Mouse (Mus musculus) spleen, postnatal 14 days (tissue): ENCODE results near the gene Aprt.

Experiments used
- DNase-seq, 2 experiments: peaks; one replicate each; pipeline ENCODE4 v3.0.0; 2021 to 2022; ENCODE audit warnings: low spot score in 2 of 2

Gene Aprt

GRCm38 (mm10) chr8:122564363-122565352 lies 12.1 kb downstream of the Aprt start:
- no peak for DNase-seq

DNA sequence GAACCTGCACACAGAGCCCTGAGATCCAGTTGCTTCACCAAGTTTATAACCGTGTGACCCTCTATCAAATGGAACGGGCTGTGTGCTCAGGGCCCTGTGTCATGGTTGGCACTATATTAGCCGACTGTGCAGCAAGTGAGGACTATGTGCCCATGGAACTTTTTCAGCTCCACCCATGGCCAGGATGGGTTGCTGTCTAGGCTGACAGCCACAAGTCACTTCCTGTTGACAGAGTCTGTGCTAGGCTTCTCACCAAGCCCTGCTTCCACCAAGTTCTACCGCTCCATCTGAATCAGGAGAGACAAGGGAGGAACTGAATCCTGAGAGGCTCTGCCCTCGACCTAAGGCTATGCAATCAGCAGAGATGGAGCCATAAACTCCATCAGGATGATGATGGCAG lies 15.5 kb downstream of the Aprt start:
- DNase-seq = no peak

DNA sequence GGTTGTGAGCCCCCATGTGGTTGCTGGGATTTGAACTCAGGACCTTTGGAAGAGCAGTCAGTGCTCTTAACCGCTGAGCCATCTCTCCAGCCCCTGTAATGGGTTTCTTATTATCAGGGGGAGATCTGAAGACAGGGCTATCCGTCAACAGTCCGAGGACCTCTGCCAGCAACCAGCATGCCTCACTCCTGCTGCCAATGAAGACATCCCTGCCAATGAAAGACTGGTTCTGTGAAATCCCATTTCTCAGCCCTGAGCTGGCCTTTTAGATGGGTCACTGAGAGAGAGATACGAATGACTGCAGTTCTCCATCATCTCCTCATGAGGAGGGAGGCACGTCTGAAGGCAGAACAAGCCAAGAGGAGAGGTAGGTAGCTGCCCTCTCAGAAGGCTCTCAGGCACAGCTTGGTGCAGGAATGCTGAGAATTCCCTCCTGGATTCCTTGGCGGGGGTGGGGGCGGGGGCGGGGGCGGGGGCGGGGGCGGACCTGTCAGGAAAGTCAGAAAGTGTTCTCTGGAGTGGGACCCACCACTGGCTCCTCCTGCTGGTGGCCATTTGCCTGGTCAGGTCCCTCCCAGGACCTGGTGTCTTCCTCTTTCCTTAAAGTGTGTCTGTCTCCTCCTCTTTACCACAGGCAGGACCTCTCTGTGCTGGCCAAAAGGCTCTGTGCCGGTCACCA lies 17.9 kb downstream of the Aprt start:
- DNase-seq = no peak

DNA sequence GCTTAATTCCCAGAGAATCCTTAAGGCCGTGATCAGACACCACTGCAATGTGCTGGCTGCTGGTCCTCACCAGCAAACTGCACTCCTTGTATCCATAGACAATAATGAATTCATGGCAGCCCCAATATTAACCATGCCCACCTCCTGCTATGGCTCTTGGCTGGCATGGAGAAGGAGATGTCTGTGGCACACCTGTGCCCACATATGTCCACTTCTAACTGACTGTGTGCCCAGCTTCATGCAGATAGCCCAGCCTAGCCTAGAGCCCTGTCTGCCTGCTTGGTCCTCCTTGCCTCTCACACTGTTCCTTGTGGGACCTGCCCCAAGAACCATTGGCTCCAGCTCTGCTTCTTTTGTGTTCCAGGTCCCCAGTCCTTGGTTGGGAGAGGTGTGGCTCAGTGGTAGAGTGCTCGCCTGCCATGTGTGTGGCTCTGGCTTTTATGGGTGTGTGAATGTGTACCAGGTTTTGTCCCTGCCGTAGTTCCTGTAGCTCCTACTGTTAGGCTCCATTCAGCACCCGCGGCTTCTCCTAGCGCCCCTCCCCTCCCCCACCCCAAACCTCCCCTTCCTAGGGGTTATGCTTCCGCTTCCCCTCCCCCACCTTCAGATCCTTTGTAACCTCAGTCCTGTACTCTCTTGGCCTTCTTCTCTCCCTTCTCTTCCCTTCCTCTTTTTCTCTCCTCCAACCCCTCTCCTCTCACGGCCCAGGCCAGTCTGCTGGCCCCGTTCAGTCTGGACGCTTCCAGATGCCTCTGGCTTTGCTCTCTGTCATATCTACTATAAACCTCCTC lies 19.3 kb downstream of the Aprt start:
- no peak for DNase-seq

DNA sequence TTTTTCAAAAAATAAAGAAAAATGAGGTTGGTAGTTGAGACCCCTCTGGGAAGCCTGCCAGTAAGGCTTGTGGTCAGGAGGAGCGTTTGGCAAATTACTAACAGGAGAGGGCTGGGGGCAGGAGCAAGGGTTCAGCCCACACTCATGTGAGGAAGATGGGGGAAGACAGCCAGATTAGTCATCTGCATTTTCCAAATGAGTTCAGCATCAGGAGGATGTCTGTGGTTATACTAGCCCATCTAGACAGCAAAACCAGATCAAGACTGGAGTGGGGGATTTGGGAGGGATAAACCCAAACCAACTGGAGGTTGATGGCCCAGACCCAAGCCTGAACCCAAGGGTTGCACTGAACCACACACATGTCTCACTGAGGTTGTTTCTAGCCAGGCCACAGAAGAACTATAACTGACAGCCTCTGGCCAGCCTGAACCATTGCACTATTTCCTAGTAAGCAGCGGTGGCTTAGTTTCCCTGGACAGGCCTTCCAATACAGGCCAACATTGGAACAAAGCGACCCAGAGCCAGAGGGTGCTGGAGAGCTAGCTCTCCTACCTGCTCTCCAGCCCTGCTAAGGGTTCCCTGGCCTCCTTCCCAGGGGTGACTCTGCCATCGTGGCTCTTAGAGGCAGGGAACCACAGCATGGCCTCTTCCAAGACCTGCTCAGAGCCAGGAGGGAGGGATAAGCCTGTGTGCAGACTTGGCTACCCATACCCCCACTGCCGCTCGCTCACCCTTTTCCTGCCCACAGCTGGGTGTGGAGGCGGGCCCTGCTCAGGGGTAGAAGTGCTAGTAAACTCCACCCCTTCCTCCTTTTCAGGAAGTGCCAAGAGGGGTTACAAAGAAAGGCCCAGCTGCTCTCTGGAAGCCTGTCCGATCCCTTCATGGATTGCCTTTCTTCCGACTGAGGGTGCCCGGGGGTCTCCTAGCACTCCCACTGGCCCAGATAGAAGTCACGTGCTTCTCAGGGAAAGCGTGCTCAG lies 20.4 kb downstream of the Aprt start:
- peak; percentile 51 to 66 for DNase-seq

DNA sequence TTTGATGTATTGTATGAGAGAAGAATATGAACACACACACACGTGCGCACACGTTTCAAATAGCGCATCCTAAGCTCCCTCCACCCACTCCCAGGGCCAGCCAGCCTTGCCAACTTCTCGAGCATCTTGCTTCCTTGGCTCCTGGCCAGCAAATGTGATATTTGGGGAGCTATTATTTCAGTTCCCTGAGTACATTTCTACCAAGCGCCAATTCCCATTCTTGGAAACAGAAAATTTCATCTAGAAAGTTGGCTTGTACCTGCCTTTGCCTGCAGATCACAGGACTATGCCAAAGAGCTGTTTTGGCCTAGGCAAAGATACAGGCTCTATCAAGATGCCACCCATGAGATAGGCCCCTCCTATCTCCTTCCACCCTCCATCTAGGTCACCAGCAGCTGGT lies 21.9 kb downstream of the Aprt start:
- no peak for DNase-seq

DNA sequence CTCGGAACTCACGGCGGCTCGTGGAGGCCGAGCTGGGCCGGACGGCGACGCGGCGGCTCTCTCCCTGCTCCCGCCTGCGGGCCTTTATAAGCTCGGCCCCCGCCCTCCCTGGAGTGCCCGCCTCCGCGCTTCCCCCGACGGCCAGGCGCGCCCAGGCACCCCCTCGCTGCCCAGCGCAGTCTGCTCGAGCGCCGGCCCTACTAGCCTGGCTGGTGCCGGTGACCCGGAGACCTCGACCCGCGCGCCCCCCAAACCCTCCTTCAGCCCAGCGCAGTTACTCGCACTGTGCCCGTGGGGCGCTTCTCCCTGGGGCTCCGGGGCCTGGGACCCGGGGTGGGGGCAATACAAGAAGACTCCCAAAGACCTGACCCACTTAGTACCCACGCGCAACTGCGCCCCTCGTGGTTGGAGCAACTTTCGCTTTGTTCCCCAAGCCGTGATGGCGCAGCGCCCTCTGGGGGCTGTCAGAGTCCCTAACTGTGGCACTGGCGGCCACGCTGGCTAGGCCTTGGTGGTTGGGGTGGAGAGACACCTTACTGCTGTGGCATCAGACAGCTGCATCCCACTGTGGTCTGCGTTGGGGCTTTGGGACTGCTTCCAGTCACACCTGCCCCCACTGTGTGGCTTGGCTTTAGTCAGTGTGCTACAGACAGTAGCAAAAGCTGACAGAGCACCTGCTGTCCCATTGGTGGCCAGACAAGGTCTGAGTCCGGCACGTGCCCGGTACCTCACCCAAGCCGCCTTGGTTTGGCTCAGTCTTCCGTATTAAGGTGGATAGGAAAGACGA lies 25.3 kb downstream of the Aprt start, which contains the start of gene Piezo1:
TSS of gene Piezo1 (minus strand) at position 65 of the 787 bp plus-strand sequence.
- peak; percentile 92 to 96 for DNase-seq

DNA sequence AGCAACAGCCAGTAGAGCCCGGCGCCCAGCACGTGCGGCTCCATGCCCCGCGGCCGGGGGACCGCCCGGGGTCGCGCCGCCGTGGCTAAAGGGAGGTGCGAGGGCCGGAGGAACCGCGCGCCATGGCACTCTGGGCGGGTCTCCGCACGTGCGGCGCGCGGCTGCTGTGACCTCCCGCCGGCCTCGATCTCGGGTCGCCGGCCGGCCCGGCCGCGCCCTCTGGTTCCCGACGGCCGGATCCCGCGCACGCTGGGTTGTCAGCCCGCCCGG lies 25.8 kb downstream of the Aprt start:
- no peak for DNase-seq

GRCm38 (mm10) chr8:122550234-122550994 lies 26.3 kb downstream of the Aprt start:
- peak in 1 of 2 experiments; percentile 39 for DNase-seq

GRCm38 (mm10) chr8:122548891-122549439 lies 27.7 kb downstream of the Aprt start:
- DNase-seq = no peak

DNA sequence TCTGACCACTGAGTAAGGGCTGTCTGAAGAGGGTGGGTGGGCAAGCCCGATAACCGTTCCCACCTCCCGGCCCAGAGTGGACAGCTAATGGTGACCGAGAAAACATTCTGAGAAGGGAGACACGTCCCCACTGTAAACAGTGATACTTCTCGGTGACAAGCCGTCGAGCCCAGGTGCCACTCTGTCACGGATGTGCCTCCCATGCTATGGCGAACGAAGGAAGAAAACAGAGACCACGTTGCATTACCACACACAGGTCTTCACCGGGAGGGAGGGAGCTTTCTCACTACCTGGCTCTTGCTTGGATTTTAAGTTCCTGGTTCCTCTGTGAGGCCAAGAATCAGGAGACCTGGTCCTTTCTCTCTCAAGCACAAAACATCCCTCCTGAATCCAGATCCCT lies 28.4 kb downstream of the Aprt start:
- DNase-seq = no peak

DNA sequence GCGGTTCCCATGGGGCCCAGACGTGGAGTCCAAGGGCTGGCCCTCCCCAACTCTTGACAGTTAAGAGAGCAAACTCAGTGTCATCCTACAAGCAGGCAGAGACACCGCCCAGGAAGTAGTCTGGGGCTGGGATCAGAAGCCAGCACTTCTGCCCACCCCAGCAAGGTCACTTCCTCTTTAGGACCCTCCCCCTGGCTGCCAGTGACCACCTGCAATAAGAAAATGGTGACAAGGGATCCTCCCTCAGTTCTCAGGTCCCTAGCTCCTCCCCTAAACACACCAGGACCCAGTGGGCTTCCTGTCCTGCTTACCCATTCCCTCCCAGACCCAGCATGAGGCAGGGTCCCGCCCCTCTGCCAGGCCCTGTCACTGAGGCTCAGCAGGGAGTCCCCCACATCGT lies 28.9 kb downstream of the Aprt start:
- peak; percentile 45 to 61 for DNase-seq

DNA sequence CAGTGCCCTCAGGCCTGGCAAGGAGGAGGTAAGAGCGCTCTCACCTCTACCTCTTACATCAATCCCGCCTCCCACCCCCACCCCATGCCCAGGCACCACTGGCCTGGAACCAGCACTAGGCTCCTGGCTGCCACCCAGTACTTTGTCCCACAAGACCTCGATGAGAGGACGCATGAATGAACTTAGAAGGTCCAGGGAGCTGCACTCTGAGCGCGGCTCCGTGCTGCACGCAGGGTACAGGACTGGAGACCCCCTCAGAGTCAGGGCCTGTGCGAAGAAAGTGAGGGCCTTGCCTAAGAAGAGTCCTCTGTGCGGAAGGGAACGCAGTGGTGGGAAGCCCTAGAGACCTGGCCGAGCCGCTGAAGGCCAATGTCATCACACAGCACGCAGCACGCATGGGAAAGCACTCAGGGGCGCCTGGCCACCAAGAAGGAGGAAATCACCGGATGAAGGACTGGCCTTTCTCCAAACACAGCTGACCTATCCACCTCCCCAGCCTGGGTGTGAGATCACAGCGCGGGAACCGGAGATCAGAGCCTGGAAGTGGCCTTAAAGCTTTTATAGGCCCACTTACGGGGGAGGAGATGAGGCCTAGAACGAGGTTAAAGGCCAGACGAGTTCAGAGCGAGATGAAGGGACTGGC lies 29.8 kb downstream of the Aprt start:
- DNase-seq = no peak

DNA sequence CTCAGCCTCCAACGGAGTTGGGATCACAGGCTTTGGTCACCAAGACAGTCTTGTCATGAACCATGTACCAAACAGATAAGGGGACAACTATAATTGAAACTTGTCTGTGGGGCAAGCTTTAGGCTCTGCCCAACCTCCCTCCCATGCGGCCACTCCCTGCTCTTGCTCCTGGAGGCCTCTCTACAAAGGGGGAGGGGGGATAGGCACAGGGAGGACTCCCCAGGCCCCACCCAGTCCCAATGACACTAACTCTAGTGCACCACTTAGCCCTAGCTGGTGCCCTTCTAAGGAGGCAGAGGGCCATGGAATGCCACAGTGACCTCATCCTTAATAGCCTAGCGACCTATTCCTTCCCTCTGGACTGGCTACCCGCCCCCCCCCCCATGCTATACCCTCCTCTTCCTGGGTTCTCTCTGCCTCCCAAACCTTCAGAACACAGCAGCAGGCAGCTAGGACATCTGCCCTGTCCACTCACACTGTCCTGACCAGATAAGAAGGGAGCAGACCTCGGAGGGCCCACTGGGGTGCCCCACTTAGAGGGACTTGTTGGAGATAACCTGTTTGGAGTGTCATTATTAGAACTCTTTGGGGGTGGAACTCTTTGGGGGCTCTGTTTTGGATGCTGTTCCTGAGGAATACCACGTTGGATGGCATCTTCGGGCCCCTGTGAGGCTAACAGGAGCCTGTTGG lies 30.5 kb downstream of the Aprt start:
- DNase-seq = no peak

- DNase-seq = no peak
Measured at GRCm38 (mm10) chr8:122544138-122544537, 32.6 kb downstream of the Aprt start.

GRCm38 (mm10) chr8:122538310-122539076 lies 38.2 kb downstream of the Aprt start:
- DNase-seq = no peak

DNA sequence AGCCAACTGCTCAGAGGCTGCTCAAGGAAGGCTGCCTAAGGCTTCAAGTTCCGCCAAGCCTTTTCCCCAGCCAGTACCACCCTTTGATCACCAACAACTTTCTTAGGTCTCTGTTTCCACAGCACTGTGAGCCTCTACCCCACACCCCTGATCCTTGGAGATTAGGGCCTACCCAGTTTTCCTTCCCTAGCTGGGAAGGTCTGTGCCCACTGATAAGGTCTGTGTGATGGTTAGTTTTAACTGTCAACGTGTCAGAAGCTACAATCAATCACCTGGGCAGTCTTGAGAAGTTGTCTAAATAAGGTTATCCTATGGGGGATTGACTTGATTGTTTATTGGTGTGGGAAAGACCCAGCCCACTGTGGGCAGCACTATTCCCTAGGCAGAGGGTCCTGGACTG lies 38.9 kb downstream of the Aprt start:
- DNase-seq = no peak
